Mouse (Mus musculus): ENCODE results near the gene Inpp5a. TPM values are rescaled to one million over a fixed set of nuclear protein-coding genes. Genes with fewer than 3 reads are reported as not detected.

Inpp5a gene
- polyA plus RNA-seq, 1 experiment: 33.9 TPM

- DNase-seq (ENCODE audit: low read depth): no peak
Observed at GRCm38 (mm10) chr7:139536831-139537230, 147.9 kb downstream of the Inpp5a start.

- no peak for DNase-seq (ENCODE audit: low read depth)
Observed at GRCm38 (mm10) chr7:139537831-139538230, 148.9 kb downstream of the Inpp5a start.

DNA sequence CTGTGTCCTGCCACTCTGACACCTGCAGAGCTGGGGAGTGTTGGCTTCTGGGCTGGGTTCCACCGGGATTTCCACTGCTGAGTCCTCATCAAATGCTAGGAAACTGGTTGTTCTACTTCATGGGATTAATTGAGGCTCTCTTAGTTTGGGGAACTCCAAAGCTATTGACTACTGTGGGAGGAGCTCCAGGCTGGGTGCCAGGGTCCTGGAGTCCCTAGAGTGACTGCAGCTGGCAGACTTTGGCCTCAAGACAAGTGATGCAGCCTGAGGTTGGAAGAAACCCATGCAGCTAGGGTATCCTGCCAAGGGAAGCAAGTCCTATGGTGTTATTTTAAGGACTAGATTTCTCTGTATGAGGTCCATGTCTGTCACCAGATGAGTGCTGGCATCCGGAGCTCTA is 149.6 kb downstream of the Inpp5a start:
- peak; percentile 6 for DNase-seq (ENCODE audit: low read depth)

DNA sequence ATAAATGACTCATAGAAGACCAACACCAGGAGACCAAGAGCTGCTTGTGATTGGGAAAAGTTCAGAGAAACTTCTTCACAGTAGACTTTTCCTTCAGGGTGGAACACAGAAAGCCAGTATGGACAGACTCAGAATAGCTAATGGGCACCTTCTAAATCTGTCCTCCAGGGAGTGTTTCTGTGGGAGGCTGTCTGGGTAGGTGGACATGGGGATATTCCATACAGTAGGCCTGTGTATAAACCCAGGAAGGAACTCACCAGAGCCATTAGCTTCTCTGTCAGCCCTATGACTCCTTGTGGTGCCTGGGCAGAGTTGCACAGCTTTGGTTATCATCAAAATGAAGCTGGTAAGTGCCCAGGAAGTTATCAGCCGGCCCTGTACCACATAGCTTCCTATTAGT is 151.7 kb downstream of the Inpp5a start:
- DNase-seq (ENCODE audit: low read depth): no peak

- DNase-seq (ENCODE audit: low read depth): no peak
Observed at GRCm38 (mm10) chr7:139541422-139541821, 152.5 kb downstream of the Inpp5a start.

GRCm38 (mm10) chr7:139544706-139545625 is 156.1 kb downstream of the Inpp5a start:
- DNase-seq (ENCODE audit: low read depth): no peak

GRCm38 (mm10) chr7:139547325-139547724 is 158.4 kb downstream of the Inpp5a start:
- DNase-seq (ENCODE audit: low read depth): no peak

DNA sequence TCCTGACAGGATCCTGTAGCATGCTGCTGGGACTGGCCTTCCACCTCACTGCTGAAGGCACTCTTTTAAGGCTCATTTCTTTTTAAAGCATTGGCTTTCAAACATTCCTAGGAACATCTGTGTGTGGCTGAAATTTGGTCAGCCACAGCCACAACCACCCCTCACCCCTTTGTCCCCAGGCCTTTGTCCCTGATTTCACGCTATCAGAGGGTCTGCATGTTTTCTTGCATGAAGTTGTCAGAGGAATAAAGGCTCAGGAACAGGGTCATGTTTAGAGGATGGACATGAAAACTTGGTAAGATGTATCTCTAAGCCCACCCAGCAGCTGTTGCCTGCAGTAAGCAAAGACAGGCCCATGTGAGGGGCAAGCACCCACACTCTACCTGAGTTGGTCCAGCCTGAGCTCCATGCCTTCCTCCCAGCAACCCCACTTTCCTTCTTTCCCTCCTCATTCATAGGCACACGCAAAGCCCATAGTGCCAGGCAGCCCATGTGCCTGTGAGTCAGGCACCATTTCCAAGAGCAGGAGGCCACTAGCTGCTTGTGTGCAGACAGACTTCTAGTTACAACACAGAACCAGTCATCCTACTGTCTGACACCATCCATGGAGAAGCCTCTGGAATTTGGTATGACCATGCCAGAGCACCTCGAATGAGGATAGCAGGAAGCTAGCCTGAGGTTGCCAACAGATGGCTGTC is 161.3 kb downstream of the Inpp5a start:
- no peak for DNase-seq (ENCODE audit: low read depth)

GRCm38 (mm10) chr7:139551519-139551918 is 162.6 kb downstream of the Inpp5a start:
- DNase-seq (ENCODE audit: low read depth): no peak

GRCm38 (mm10) chr7:139556331-139556730 is 167.4 kb downstream of the Inpp5a start:
- DNase-seq (ENCODE audit: low read depth): no peak

GRCm38 (mm10) chr7:139556746-139557526 is 168.0 kb downstream of the Inpp5a start:
- no peak for DNase-seq (ENCODE audit: low read depth)

GRCm38 (mm10) chr7:139559659-139560058 is 170.8 kb downstream of the Inpp5a start:
- no peak for DNase-seq (ENCODE audit: low read depth)

GRCm38 (mm10) chr7:139563425-139563824 is 174.5 kb downstream of the Inpp5a start:
- DNase-seq (ENCODE audit: low read depth): no peak

DNA sequence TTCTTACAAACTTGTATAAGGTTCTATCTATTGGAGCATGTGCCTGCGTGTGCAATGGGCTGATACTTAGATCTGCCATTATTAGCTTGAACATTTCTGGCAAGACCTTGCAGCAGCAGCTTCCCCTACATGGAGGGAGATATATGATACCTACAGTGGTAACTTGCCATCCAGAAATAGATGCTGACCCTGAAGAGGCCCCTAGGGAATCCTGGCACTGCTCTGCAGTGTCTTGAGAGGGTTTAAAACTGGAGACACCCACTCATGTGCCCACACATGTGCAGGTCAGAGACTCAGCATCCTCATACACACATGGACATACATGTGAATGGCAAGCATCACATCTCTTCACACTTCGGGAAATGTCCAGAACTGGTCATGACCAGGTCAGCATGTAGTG is 175.3 kb downstream of the Inpp5a start:
- DNase-seq (ENCODE audit: low read depth): no peak

- no peak for DNase-seq (ENCODE audit: low read depth)
Observed at GRCm38 (mm10) chr7:139565998-139566397, 177.1 kb downstream of the Inpp5a start.

DNA sequence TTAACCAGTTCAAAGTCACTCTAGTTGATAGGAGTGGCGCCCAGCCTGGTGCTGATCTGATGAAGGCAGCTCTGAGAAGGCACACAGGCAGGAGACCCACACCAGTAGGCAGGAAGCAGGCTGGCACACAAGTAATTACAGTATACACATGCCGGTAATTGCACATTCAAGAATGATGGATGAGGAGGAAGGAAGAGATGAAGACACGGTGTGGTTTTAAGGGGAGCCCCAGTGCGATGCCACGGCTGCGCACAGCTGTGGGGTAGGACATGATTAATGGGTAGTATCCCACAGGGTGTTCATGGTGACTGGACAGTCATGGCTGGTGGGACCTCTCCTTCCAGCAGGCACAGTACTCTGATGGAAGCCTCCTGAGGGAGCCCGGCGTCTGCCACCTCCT is 177.6 kb downstream of the Inpp5a start:
- no peak for DNase-seq (ENCODE audit: low read depth)

- DNase-seq (ENCODE audit: low read depth): no peak
Observed at GRCm38 (mm10) chr7:139570788-139571187, 181.9 kb downstream of the Inpp5a start.

GRCm38 (mm10) chr7:139572665-139573064 is 183.8 kb downstream of the Inpp5a start:
- no peak for DNase-seq (ENCODE audit: low read depth)

GRCm38 (mm10) chr7:139576064-139576686 is 187.3 kb downstream of the Inpp5a start:
- DNase-seq (ENCODE audit: low read depth): no peak

GRCm38 (mm10) chr7:139579261-139579905 is 190.5 kb downstream of the Inpp5a start:
- DNase-seq (ENCODE audit: low read depth): no peak

Data from gonadal fat pad, adult 2 months (tissue).